Mouse (Mus musculus) WW6 (cell line): Measurements from ENCODE around the gene Arhgap10.
A peak's percentile ranks its signal among the peaks of the same experiment; 100 is the strongest.

Source experiments
- DNase-seq: peaks from one replicate; pipeline ENCODE4 v3.0.0-alpha.2; 2013; ENCODE audit warnings: low read depth, low spot score

The Arhgap10 gene

DNA sequence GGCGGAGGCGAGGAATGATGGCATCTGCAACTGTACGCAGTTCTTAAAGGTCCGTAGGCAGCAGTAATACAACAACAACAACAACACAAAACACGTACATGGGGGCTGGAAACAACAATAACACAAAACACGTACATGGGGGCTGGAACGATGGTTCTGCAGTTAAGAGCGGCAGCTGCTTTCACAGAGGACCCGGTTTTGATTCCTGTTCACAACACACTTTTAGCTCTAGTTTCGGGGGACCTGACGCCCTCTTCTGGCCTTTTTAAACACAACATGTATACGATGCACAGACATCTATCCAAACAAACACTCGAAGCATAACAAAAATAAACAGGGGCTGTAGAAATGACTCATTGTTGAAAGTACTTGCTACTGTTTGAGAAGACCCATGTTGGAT is 110.9 kb downstream of the Arhgap10 start:
- peak; percentile 38 for DNase-seq

DNA sequence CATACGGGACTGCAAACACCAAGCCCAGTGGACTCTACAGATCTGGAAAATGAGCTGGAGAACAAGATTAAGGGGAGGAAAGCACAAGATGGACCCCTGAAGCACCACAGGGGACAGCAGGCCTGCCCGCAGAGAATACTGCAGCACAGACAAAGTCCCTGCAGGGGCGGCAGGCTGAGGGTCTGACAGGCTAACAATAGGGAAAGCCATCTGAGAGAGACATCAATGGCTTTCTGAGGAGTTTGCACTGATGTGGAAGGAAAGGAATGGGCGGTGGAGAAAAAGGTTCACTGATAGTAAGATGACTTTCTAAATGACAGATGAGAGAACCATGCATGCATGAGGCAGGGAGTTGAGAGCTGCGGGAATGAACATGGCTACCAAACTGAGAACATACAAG is 111.3 kb downstream of the Arhgap10 start:
- DNase-seq, result no peak

GRCm38 (mm10) chr8:77404017-77404416 is 113.7 kb downstream of the Arhgap10 start:
- no peak for DNase-seq

DNA sequence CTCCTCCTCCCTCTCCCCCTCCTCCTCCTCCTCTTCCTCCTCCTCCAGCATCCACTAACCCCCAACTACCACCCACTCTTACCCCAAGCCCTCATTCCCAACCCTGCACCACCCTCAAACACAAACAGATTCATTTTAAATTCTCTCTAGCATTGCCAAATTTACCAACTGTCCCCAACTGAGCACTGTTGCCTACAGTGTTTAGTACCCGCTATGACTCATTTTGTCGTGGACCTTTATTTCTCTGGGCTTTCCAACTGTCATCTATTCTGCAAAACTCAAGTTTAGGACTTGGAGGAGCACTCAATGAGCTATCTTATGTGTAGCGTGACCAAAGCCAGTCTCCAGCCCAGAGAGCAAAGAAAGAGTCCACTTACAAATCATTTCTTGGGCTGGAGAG is 115.8 kb downstream of the Arhgap10 start:
- no peak for DNase-seq

DNA sequence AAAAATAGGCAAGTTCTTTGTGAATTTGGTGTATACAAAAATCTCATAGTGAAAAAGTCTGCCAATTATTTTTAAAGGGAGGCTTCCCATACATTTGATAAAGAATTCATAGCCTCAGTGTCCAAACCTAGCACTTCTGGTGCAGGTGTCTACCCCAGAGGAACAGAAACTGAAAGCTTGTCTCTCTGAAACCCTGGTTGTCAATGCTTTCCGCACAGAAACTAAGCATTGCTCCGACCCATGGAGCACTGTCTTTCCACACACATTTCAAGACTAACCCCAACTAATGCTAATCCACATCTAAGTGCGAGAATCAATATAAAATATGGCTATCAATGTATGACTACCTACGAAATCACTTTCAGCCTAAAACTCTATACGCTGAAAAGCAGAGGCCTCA is 116.6 kb downstream of the Arhgap10 start:
- DNase-seq, result no peak

DNA sequence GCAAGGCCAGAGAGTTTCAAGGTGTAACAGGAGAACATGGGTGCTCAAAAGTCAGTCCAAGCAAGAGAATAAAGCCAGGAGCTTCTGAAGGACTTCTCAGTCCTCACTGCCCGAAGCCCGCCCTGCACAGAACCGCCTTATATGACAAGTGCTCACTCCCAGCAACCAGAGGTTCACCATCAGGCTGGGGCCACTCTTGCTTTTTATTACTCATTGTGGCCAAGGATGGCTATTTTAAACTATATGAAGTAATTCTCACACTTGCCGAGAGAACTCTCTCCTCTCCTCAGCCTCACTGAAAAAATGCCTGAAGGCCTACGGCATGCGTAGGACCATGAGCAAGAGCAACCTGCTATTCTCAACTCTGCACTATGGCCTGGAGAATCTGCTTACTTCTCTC is 133.7 kb downstream of the Arhgap10 start:
- no peak for DNase-seq

DNA sequence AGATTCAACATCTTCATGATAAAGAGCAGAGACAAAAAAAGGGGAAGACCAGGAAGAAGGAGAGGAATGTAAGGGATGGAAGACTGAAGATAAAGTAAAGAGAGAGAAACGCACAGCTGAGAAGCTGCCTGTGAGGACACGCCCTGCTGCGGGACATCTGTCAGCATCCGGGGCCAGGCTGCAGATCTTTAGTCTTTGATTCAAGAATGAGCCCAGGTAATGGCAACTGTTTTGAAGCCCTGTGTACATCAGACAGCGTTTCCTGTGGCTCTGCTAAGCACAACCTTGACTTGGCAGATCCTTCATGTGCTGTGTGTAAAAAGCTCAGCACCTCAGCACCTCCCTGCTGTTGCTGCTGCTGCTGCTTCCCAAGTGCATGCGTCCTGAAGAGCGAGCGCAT is 134.1 kb downstream of the Arhgap10 start:
- DNase-seq, result no peak

GRCm38 (mm10) chr8:77380844-77381243 is 136.9 kb downstream of the Arhgap10 start:
- DNase-seq, result no peak

GRCm38 (mm10) chr8:77379300-77379699 is 138.5 kb downstream of the Arhgap10 start:
- DNase-seq, result peak; percentile 42

DNA sequence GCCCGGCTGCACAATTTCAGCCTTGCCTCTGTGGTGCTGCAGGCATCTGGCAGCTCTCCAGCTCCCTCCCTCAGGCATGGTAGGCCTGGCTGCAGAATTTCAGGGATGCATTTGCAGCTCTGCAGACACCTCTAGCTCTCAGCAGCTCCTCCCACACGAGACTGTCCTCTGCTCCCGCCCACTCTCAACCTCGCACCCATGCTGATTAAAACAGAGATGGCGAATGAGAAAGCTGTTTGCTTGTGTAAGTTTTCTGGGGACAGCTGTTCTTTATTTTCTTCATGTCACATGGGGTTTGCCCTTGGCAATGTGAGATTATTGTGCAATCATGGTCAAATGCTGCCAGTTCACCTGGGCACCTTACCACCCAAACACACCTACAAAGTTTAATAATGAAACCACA is 141.3 kb downstream of the Arhgap10 start:
- DNase-seq, result no peak

- no peak for DNase-seq
These were observed 141.8 kb downstream of the Arhgap10 start for GRCm38 (mm10) chr8:77375999-77376398.

DNA sequence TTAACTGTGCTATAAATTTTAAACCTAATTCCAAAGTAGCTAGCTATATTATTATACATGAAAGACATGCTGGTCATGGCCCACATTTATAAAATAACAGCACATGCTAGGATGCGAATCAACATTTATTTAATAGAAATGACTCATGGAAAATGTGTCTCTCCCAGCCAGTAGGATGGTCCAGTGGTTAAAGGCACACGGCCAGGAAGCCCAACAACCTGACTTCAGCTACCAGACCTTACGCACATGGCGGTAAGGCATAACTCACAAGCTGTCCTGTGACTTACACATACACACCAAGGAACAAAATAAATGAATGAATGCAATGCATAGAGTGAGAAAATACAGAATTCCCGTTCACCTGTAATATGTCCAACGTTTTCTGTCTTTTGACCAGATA is 146.7 kb downstream of the Arhgap10 start:
- DNase-seq, result no peak

GRCm38 (mm10) chr8:77370308-77370707 is 147.4 kb downstream of the Arhgap10 start:
- DNase-seq, result no peak

DNA sequence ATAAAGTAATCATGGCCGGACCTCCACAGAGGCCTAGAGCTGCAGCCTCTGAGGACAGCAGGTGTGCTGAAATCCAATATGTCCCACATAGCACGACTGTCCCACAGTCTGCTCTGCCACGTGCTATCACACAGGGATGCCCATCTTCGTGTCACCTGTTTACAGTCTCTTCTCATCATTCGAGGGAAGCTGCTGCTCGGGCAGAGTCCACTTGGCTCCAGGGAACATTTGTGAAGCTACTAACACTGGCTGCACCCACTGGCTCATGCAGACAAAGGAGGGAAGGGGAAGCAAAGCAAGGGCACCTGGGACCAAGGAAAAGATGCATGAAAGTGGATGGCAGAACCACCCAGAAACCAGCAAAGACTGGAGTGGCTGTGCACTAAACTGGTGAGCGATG is 148.1 kb downstream of the Arhgap10 start:
- no peak for DNase-seq

GRCm38 (mm10) chr8:77367091-77367490 is 150.7 kb downstream of the Arhgap10 start:
- no peak for DNase-seq

GRCm38 (mm10) chr8:77366446-77366845 is 151.3 kb downstream of the Arhgap10 start:
- DNase-seq, result no peak

DNA sequence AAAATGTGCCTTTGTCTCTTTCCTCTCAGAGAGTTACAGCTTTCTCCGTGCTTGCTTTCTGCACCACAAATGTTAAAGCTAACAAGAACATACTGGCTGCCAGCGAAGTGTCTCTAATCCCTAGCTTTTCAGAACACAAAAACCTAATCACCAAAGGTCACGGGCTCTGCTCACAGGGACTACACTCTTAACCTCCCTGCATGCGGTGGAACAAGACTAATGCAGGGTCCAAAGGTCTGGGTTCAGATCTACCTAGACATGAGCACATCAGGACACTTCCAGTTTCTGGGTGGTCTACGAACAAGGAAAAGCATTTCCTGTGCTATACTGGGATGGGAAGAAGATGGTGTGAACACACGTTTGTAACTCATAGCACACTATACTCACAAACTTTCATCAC is 151.8 kb downstream of the Arhgap10 start:
- DNase-seq, result no peak

DNA sequence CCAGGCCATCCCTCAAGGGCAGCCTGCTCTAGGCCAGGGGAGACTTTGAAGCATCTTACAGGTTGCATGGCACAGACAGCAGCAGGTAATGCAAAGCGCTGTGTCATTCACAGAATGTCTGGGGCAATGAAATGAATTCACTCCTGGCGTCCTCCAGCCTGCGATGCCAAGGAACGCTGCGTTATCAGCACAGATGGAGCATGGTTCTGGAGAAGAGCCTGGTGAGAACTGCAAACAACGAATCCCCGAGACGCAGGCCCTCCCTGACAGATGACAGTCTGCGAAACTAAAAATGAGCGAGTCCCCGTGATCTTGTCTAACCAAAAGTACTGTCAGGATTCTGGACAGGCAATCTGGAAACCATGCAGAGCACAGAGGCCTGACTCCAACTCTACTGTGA is 153.3 kb downstream of the Arhgap10 start:
- no peak for DNase-seq

GRCm38 (mm10) chr8:77360853-77361252 is 156.9 kb downstream of the Arhgap10 start:
- no peak for DNase-seq

DNA sequence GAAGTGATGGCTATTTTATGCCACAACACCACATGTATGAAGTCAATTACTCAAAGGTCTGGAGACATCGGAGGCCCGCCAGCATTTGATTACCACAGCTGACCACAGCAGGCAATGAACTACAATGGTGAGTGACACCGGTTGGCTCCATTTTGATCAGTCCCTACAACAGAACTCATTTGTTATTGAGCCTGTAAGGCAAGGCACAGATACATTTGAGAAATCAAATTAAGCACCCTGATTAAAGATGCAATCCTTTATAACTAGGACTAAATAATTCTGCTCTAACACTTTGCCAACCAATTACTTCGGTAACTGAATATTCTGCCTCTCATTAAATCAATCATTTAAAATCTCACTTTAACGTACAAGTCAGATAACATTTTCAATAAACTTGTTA is 157.3 kb downstream of the Arhgap10 start:
- no peak for DNase-seq

GRCm38 (mm10) chr8:77357126-77357525 is 160.6 kb downstream of the Arhgap10 start:
- DNase-seq, result no peak

DNA sequence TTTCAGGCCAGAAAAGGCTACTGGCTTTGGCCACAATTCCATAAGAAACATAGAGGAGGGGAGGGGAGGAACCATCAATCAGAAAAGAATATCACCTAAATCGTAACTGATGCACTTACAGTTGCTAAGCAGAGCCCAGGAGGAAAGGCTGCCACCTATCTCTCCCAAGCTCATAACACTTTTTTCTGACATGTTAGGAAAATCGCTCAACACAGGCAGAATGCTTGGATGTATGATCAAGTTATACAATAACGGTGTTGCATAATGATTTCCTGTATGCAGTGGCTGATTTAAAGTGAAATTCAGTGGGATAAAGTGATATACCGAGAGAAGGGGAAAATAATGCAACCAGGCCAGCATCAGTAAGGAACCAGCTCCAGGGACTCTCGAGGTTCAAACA is 162.4 kb downstream of the Arhgap10 start:
- no peak for DNase-seq

GRCm38 (mm10) chr8:77354189-77354588 is 163.6 kb downstream of the Arhgap10 start:
- DNase-seq, result no peak

- no peak for DNase-seq
These were observed 166.4 kb downstream of the Arhgap10 start for GRCm38 (mm10) chr8:77351177-77351860.
